Mouse (Mus musculus): ENCODE data around the gene Pex5l. TPM values are rescaled to one million over a fixed set of nuclear protein-coding genes. Genes with fewer than 3 reads are reported as not detected.

The Pex5l gene
- total and polyA plus RNA-seq, 3 experiments = not detected

- no peaks in the 10 kb centered on the region for H3K79me2 ChIP-seq (ENCODE audit: control insufficient read depth, insufficient read depth, low read length, poor library complexity)
- H3K9ac ChIP-seq (ENCODE audit: control insufficient read depth, low read depth, low read length, poor library complexity, severe bottlenecking) = no peak overlapping the region
- no peak for TF ChIP-seq MYB (IDR thresholded peaks at IDR 0.05; ENCODE audit: low read depth, low read length)
- no peak for TF ChIP-seq MXI1 (IDR thresholded peaks at IDR 0.05; ENCODE audit: low read depth, low read length)
Measured at GRCm38 (mm10) chr3:33000383-33001015, 142.5 kb downstream of the Pex5l start.

DNA sequence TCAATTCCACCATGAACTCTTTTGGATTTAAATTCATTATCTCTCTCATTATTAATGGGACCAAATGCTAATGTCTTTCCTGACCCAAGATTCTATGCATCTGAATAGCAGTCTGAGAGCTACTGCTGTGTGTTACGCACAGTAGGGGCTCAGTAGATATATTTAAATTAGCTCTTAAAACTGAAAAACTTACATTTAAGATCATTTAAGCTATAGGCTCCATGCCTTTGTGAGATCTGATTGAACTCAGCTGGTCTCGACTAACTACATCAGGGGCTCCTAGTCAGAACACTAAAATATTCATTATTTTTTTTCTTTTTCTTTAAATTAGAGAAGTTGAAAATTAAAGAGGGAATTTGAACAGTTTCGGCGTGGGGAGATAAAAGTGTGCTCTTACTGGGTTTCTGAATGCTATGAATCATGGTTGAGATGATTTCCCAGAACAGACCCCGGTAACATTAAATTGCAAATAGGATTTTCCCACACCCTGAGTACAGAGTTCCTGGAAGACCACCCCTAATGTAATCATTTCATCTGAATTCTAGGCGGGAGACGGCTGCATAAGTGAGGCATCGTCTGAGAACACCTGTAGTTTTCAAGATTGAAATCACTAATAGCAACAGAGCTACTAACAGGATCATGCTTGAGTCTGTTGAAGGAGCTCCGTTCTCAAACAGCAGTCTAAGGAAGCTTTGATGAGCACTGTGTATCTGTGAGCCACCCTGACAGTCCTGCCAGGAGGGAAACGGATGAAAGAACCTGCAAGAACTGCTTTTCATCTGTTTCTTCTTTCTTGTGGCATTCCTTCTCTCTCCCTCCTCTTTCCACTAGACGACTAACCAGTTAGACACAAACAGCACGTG lies 151.1 kb downstream of the Pex5l start:
- no peaks in the 10 kb centered on the region for H3K4me1 ChIP-seq (ENCODE audit: control insufficient read depth in 1 of 2, insufficient read depth in 2 of 2, low read length in 2 of 2)
- DNase-seq (ENCODE audit: low read depth, low spot score) = no peak
- no peak overlapping the region for H3K9ac ChIP-seq (ENCODE audit: control insufficient read depth, low read depth, low read length, poor library complexity, severe bottlenecking)
- TF ChIP-seq USF2 (IDR thresholded peaks at IDR 0.05; ENCODE audit: borderline replicate concordance in 1 of 2, insufficient read depth in 1 of 2, low read depth in 1 of 2, low read length in 2 of 2) (no peak), TCF12 (IDR thresholded peaks at IDR 0.05; ENCODE audit: low read depth, low read length) (no peak), SMC3 (IDR thresholded peaks at IDR 0.05; ENCODE audit: low read depth, low read length) (no peak), HCFC1 (IDR thresholded peaks at IDR 0.05; ENCODE audit: low read depth, low read length) (no peak), MXI1 (IDR thresholded peaks at IDR 0.05; ENCODE audit: low read depth, low read length) (no peak), SIN3A (IDR thresholded peaks at IDR 0.05; ENCODE audit: low read length) (no peak), USF1 (IDR thresholded peaks at IDR 0.05; ENCODE audit: low read depth, low read length) (no peak), RCOR1 (IDR thresholded peaks at IDR 0.05; ENCODE audit: low read depth, low read length) (no peak)
- no peaks in the 10 kb centered on the region for H3K36me3 ChIP-seq (ENCODE audit: control insufficient read depth in 1 of 2, insufficient read depth in 2 of 2, low read length in 2 of 2)
- H3K27ac ChIP-seq (ENCODE audit: control insufficient read depth, low read depth, low read length) = no peak overlapping the region
- H3K9me3 ChIP-seq (replicated peaks; ENCODE audit: insufficient read depth, low read length) = no peaks in the 10 kb centered on the region
- H3K4me3 ChIP-seq (ENCODE audit: control insufficient read depth in 1 of 2, insufficient read depth in 1 of 2, low read depth in 2 of 2, low read length in 2 of 2) = no peak overlapping the region
- no peaks in the 10 kb centered on the region for H3K79me2 ChIP-seq (ENCODE audit: control insufficient read depth, insufficient read depth, low read length, poor library complexity)
- H3K27me3 ChIP-seq (ENCODE audit: control insufficient read depth in 1 of 2, insufficient read depth in 2 of 2, low read length in 2 of 2) = no peaks in the 10 kb centered on the region; a peak in 1 of 4 replicates

More at GRCm38 (mm10) chr3:33000383-33001015, 142.5 kb downstream of the Pex5l start:
- no peaks in the 10 kb centered on the region for H3K9me3 ChIP-seq (replicated peaks; ENCODE audit: insufficient read depth, low read length)
- H3K36me3 ChIP-seq (ENCODE audit: control insufficient read depth in 1 of 2, insufficient read depth in 2 of 2, low read length in 2 of 2) = no peaks in the 10 kb centered on the region
- H3K27ac ChIP-seq (ENCODE audit: control insufficient read depth, low read depth, low read length) = no peak overlapping the region
- H3K27me3 ChIP-seq (ENCODE audit: control insufficient read depth in 1 of 2, insufficient read depth in 2 of 2, low read length in 2 of 2) = no peaks in the 10 kb centered on the region; a peak in 1 of 4 replicates
- DNase-seq (ENCODE audit: low read depth, low spot score) = no peak
- no peaks in the 10 kb centered on the region for H3K4me1 ChIP-seq (ENCODE audit: control insufficient read depth in 1 of 2, insufficient read depth in 2 of 2, low read length in 2 of 2)
- H3K4me3 ChIP-seq (ENCODE audit: control insufficient read depth in 1 of 2, insufficient read depth in 1 of 2, low read depth in 2 of 2, low read length in 2 of 2) = no peak overlapping the region

DNA sequence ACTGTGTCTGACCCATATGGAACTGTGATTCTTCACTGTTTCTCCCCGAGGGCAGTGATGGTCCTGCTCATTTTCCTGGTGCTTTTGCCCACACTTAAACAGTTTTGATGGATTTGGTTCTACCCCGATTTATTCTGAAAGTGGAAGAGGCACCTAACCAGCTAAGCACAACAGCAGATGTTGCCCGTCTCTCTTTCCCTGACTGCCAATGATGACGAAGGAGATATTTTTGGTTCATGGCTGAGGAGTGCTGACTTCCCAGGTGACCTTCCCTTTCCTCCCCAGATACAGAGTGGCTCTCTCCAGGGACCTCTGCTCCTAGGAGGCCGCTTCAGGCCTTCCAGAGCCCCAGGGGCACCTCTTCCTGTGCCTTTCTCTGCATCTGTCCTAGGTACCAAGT lies 155.2 kb downstream of the Pex5l start:
- H3K79me2 ChIP-seq (ENCODE audit: control insufficient read depth, insufficient read depth, low read length, poor library complexity) = no peaks in the 10 kb centered on the region
- H3K27ac ChIP-seq (ENCODE audit: control insufficient read depth, low read depth, low read length) = no peak overlapping the region
- H3K9me3 ChIP-seq (replicated peaks; ENCODE audit: insufficient read depth, low read length) = no peaks in the 10 kb centered on the region
- H3K9ac ChIP-seq (ENCODE audit: control insufficient read depth, low read depth, low read length, poor library complexity, severe bottlenecking) = no peak overlapping the region
- H3K36me3 ChIP-seq (ENCODE audit: control insufficient read depth in 1 of 2, insufficient read depth in 2 of 2, low read length in 2 of 2) = no peaks in the 10 kb centered on the region
- TF ChIP-seq MAZ (IDR thresholded peaks at IDR 0.05; ENCODE audit: low read depth, low read length) (no peak), USF1 (IDR thresholded peaks at IDR 0.05; ENCODE audit: low read depth, low read length) (no peak), RAD21 (IDR thresholded peaks at IDR 0.05; ENCODE audit: low read depth, low read length) (no peak), CHD1 (IDR thresholded peaks at IDR 0.05; ENCODE audit: low read depth, low read length) (no peak), E2F4 (IDR thresholded peaks at IDR 0.05; ENCODE audit: borderline replicate concordance, low read depth, low read length) (no peak), CTCF (IDR thresholded peaks at IDR 0.05 in 2 of 3, conservative IDR thresholded peaks at IDR 0.05 in 1 of 3; ENCODE audit: control insufficient read depth in 1 of 3, insufficient read depth in 1 of 3, low read depth in 2 of 3, low read length in 3 of 3, poor library complexity in 1 of 3, severe bottlenecking in 1 of 3) (no peak), MAFK (IDR thresholded peaks at IDR 0.05; ENCODE audit: borderline replicate concordance, low read depth, low read length) (no peak), MXI1 (IDR thresholded peaks at IDR 0.05; ENCODE audit: low read depth, low read length) (no peak), USF2 (IDR thresholded peaks at IDR 0.05; ENCODE audit: borderline replicate concordance in 1 of 2, insufficient read depth in 1 of 2, low read depth in 1 of 2, low read length in 2 of 2) (no peak), POLR2AphosphoS5 (IDR thresholded peaks at IDR 0.05; ENCODE audit: borderline replicate concordance, low read depth, low read length) (no peak), SIN3A (IDR thresholded peaks at IDR 0.05; ENCODE audit: low read length) (no peak), KAT2A (conservative IDR thresholded peaks at IDR 0.05; ENCODE audit: low read depth, low read length) (no peak), TBP (IDR thresholded peaks at IDR 0.05; ENCODE audit: low read depth, low read length) (no peak), TCF12 (IDR thresholded peaks at IDR 0.05; ENCODE audit: low read depth, low read length) (no peak), ZNF384 (IDR thresholded peaks at IDR 0.05; ENCODE audit: low read depth, low read length) (no peak), EP300 (IDR thresholded peaks at IDR 0.05; ENCODE audit: low read depth in 1 of 2, low read length in 2 of 2) (no peak)
- H3K4me1 ChIP-seq (ENCODE audit: control insufficient read depth in 1 of 2, insufficient read depth in 2 of 2, low read length in 2 of 2) = no peaks in the 10 kb centered on the region
- H3K27me3 ChIP-seq (ENCODE audit: control insufficient read depth in 1 of 2, insufficient read depth in 2 of 2, low read length in 2 of 2) = no peaks in the 10 kb centered on the region; a peak in 1 of 4 replicates
- H3K4me3 ChIP-seq (ENCODE audit: control insufficient read depth in 1 of 2, insufficient read depth in 1 of 2, low read depth in 2 of 2, low read length in 2 of 2) = no peak overlapping the region
- no peak for DNase-seq (ENCODE audit: low read depth, low spot score)
